Mouse (Mus musculus): ENCODE results near the gene Pick1. TPM values are rescaled to one million over a fixed set of nuclear protein-coding genes. Genes with fewer than 3 reads are reported as not detected.

Gene Pick1
- polyA plus RNA-seq, 1 experiment from 2014 or later, result 21.9 TPM

DNA sequence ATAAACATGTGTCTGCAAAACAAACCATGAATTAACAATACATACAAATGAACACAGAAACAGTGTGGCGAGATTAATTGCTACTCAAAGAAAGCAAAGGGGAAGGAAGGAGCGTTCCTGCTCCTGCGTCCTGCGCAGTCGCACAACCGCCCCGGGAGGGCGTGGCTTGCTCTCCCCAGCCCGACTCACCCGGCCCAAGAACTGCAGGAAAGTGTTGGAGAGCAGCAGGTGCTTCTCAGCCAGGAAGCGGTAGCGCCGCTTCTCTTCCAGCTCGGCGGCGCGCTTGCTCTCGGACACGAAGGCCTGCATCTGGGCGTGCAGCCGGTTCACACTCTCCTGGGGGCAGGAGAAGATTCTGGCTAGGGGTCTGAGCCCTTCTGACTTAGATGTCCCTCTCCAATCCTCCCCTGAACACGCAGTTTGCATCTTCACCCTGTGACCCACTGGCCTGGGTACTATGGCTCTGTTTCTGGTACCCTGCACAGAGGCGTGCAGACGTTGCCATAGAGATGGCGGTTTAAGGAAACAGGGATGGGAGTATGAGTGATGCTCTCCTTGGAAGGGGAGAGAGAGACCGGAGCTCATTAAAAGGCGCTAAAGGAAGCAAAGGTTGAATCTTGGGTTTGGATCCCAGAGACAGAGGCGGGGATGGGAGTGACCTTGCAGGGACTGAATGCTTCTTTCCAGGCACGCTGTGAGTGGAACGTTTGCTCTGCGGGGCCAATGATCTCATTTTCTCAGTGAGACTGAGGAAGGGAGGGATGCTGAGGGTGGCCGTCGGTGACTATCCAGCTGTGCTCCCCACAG lies 41.5 kb downstream of the Pick1 start:
- DNase-seq (ENCODE audit: low spot score), result peak; percentile 92

DNA sequence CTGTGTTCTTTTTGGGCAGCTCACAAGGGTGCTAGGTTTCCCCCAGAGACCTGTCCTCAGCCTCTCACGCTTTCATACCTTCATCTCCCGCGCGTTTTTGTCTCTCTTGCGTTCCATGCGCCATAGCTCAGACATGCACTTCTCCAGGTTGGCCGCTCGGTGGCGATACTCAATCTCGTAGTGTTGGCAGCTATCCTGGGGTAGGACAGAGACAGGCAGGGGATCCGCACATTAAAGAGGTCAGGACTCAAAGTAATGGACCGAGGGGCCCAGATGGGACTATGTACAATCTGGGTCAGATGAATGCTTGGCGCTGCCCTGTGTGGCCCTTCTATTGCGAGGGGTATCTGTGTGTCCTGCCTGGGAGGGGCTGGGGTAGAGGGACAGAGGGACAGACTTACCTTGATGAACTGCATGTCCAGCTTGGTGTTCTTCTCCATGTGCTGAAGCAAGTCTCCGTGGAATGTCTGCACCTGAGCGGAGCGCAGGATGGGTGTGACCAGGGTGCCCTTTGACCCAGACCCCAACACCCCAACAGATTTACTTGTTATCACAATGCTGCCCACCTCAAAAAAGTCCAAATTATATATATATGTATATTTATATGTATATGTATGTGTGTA lies 42.3 kb downstream of the Pick1 start:
- DNase-seq (ENCODE audit: low spot score), result peak; percentile 77

DNA sequence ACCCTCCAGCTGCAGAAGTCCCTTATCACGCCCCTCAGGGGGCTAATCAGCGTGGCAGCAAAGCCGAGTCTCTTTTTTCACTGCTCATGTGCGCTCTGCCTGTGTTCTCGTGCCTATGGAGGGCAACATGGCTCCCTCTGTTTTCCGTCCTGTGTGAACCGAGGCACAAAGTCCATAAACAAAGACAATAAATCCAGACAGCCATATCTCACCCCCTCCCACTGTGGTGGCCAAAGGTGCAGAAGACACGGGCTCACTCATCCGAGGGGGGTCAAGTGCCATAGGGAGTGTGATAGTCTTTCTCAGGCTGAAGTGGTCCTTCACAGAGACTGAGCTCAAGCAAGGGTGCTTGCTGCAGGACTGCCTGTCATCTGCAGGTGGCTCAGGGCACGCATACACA lies 44.0 kb downstream of the Pick1 start:
- no peak for DNase-seq (ENCODE audit: low spot score)

DNA sequence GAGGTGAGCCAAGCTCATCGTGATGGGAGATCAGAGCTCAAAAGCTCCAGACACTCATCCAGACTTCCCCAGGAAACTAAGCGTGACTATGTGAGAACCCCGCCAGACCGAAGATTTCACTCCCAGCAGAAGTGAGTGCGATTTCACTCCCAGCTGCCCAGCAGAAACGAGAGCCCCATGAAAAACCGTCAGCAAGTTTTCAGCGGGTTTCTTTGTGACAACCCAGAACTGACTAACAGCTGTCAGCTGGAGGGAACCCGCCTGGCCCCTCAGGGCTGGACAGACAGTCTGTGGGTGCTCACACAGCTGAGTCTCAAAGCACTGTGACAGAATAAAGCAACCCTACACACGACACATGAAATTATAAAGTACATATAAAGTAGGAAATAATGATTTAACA lies 48.8 kb downstream of the Pick1 start:
- no peak for DNase-seq (ENCODE audit: low spot score)

DNA sequence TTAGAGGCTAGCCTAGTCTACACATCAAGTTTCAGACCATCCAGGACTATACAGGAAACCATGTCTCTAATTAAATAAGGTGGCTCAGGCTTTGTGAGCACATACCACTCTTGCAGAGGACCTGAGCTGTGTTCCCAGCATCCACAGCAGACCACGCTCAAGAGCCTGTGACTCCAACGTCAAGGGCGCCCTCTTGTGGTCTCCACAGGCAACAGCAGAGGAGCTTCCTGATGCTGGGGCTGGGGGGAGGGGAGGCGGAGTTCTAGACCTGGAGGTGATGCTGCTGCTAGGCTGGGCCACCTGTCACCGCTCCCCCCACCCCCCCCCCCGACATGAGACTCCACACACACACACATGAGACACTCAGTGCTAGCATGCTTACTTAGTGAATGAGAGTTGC lies 51.2 kb downstream of the Pick1 start:
- DNase-seq (ENCODE audit: low spot score), result peak; percentile 73

DNA sequence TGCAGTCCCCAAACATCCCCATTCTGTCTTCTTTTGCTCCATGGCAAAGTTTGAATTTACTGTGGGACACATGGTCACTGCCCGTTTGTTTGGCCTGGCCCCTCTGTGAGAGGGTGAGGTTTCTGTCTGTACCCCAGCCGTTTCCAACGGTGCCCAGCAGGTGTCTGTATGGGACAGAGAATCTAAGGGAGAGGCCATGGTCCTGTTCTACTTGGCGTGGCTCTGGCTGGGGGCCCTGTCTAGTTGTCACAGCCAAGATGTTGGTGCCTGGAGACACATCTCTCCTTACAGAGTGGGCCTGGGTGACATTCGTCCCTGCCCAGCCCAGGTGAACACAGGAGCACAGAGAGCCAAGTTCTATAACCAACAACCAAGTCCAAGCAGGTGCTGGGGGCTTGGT lies 51.9 kb downstream of the Pick1 start:
- no peak for DNase-seq (ENCODE audit: low spot score)

DNA sequence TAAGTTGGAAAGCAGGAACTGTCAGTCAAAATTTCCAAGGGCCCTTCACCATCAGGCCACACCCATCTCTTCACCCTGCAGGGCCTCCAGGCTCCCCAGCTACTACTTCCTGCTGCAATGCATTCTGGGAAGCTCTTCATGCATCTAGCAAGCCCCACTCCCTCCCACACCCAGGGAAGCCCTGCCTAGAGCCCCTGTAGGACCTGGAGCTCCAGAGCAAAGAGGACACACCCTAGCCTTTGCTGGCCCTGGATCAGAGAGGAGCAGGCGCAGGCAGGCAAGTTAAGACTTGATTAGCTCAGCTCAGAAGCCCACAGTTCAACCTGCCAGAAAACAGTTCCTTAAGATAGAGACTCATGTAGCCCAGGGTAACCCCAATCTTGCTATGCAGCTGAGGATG lies 52.4 kb downstream of the Pick1 start:
- peak; percentile 91 for DNase-seq (ENCODE audit: low spot score)

DNA sequence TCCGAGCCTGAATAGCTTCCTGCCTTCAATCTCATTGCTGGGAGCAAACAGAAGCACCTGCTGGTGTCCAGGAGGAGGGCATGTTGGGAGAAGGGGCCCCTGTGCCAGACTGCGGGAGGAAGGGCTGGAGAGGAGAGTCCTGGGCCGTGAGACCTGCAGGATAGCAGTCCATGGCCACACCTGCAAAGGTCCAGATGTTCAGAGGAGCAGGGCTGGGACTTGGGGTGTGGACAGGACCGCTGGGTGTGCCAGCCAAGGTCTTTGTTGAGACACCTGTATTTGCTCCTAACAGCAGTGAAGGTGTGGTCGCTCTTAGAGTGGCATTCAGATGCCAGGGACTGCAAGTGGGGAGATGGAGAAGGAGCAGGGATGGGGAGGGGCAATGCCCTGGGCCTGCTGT lies 53.5 kb downstream of the Pick1 start:
- no peak for DNase-seq (ENCODE audit: low spot score)

DNA sequence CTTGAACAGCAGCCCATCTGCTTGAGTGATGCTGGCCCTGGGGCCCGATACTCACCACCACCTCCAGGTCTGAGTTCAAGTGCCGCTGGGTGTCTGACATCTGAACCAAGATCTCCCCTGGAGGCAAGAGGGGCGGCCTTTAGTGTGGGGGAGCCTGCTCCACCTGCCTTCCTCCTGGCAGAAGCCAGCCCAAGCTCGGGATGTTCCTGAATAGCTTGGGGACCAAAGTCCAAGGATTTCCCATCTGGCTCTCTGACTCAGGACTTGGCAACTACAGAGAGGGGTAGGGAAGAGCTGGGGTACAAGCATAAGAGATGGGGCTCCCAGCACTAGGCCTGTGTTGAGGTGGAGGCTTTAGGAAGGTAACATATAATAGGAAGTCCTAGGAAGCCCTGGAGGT lies 54.4 kb downstream of the Pick1 start:
- DNase-seq (ENCODE audit: low spot score), result no peak

DNA sequence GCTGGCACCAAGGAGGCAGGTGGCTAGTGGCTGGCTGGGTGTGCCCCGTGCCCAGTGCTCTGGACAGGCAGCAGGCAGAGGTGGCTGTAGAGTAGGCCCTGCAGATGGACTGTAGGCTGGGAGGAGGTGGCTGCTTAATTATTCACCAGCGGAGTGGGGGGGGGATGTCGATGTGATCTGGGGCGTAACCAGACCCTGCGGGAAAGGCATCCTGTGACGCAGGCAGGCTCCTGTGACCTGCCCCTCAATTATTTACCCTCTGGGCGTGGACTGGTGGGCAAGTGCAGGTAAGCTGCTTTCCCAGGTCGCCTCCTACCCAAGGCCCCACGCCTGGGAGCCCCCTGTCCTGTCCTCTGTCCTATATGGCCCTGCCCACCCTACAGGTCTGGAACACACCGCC lies 56.4 kb downstream of the Pick1 start, which contains the start of gene Baiap2l2:
Gene Baiap2l2 (minus strand): TSS at position 139 of the 400 bp plus-strand sequence.
- DNase-seq (ENCODE audit: low spot score), result no peak

DNA sequence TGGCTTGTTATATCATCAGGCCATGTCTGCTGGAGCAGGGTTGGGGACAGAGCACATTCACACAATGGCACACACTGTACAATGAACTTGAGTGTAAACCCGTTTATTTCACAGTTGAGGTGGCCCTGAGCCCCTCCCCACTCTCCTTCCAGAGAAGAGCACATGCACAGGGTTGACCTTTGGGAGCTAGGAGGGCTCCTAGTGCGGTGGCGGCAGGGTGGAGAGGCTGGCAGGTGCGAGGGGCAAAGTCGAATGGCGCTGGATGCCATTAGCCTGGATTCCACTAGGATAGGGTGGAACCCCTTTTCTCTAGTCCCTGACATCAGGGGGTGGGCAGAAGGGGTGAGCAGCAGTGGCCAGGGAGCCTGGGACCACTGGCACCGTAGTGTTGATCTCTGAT lies 57.2 kb downstream of the Pick1 start:
- DNase-seq (ENCODE audit: low spot score), result no peak

DNA sequence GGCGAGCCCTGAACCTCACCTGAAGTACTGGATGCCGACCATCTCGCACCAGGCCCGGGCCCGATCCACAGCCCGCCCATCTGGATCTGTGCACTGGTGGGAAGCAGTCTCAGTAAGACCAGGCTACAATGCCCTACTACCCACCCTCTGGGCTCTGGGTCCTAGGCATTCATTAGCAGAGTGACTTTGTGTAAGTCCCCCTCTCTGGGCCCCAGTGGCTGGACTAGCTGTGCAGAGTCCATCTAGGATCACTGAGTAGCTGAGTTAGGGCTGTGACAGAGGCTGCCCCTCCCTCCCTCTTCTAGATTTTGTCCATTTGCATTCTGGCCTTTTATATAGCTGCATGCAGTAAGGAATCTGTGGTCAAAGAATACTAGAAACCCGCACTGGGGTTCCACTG lies 58.1 kb downstream of the Pick1 start:
- no peak for DNase-seq (ENCODE audit: low spot score)

DNA sequence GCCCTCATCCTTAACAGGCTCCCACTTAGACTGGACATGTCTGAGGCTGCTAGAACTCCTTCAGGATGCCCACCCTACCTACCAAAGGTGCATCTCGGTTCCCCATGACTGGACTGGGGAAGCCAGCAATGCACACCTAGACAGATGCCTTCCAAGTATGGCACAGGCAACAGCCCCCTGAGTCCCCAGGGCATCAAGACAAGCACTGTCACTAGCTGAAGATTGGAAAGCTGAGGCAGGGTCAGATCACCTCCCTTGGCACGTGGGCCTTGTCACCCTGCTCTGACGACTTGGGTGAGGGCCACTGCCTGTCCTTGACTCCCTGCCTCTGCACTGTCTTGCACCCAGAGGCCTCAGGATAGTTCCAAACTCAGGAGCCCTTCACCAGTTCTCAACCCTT lies 59.4 kb downstream of the Pick1 start:
- DNase-seq (ENCODE audit: low spot score), result no peak

DNA sequence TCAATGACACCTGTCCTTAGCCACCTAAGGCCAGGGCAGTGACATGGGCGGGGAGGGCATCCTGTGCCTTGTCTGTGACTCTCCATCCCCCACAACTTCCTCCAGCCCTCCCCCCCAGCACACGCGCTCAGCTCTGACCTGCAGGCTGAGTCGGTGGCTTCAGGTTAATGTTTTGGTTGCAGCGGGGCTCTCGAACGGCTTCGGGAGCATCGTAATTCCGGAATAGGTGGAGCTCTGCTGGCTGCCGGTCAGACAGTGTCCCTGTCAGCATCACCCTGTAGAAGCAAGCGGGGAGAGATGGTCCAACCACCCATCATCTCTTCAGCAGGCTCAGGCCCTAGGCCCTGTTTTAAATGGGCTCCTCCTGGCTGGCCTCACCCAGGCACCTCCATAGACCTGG lies 60.5 kb downstream of the Pick1 start:
- DNase-seq (ENCODE audit: low spot score), result no peak

DNA sequence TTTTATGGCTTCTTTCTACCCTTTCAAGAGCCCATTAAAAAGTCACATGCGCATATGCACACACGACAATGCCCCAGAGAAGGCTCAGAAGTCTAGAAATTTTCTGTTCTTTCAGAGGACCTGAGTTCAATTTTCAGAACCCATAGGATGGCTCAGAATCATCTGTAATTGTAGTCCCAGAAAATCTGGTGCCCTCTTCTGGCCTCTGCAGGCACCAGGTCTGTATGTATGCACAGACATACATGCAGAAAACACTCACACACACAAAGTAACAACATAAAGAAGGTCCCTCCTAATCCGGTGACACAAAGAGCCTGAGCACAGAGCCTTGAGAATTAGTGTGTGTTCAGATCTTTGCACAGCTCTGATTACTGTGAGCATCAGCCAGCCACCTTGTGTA lies 61.4 kb downstream of the Pick1 start:
- DNase-seq (ENCODE audit: low spot score), result peak; percentile 24

DNA sequence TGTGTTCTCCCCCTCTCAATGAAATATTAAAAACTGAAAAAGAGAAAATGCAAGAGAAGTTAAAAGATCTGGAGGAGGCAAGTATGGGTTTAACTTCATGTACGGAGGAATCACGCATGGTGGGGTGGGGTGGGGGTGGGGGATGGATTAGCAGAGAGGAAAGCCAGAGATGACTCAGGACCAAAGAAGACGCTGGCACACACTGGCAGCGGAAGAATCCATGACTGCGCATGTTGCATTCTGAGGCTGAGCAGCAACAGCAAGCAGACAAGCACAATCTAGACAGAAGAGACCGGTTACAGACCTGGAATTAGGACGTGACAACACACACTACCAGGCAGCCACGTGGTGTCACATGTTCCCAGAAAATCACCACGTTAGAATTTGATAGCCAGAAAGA lies 63.8 kb downstream of the Pick1 start:
- DNase-seq (ENCODE audit: low spot score), result no peak

DNA sequence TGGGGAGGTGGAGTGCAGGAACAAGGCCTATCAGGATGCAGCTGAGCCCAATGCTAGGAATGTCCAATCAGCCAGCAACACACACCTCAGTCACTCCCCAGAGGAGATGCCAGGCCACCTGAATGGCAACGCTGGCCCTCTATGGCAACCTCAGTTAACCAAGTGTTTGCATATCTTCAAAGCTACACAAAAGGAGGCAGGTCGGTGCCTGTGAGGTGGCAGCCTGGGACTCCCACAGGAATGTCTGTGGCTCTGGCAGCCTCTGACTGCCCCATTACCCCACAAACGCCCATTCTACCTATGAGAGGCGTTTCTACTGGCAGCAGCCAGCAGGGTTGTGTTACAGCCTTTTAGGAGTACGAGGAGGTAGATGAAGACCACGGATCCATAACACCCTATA lies 69.6 kb downstream of the Pick1 start:
- no peak for DNase-seq (ENCODE audit: low spot score)

Other genes with a start within 250 kb of the Pick1 start
- 303 and 311 TPM in 2 replicates for gene H1f0, start 200.7 kb upstream of the Pick1 start, polyA plus RNA-seq (2015; fragmentation: Nextera tagmentation; extraction: Ambion mirVana)
- 0.14 and 0.21 TPM in 2 replicates for gene Galr3, start 187.3 kb upstream of the Pick1 start, polyA plus RNA-seq (2015; fragmentation: Nextera tagmentation; extraction: Ambion mirVana)
- gene Ankrd54, start 166.3 kb upstream of the Pick1 start, polyA plus RNA-seq (2015; fragmentation: Nextera tagmentation; extraction: Ambion mirVana), result 60.0 and 62.6 TPM in 2 replicates
- gene Eif3l, start 154.0 kb upstream of the Pick1 start, polyA plus RNA-seq (2015; fragmentation: Nextera tagmentation; extraction: Ambion mirVana), result 200 and 212 TPM in 2 replicates
- gene Micall1, start 120.3 kb upstream of the Pick1 start, polyA plus RNA-seq (2015; fragmentation: Nextera tagmentation; extraction: Ambion mirVana), result 3.3 and 4.6 TPM in 2 replicates
- gene Polr2f, start 88.2 kb upstream of the Pick1 start, polyA plus RNA-seq (2015; fragmentation: Nextera tagmentation; extraction: Ambion mirVana), result 284 and 300 TPM in 2 replicates
- 2.4 and 4.0 TPM in 2 replicates for gene 1700088E04Rik, start 87.9 kb upstream of the Pick1 start, polyA plus RNA-seq (2015; fragmentation: Nextera tagmentation; extraction: Ambion mirVana)
- 0.08 and 0.26 TPM in 2 replicates for gene Sox10, start 63.9 kb upstream of the Pick1 start, polyA plus RNA-seq (2015; fragmentation: Nextera tagmentation; extraction: Ambion mirVana)
- gene Gm49486, start 218 bp downstream of the Pick1 start, polyA plus RNA-seq (2015; fragmentation: Nextera tagmentation; extraction: Ambion mirVana), result 0.07 and 0.35 TPM in 2 replicates
- not detected in 2 replicates for gene Slc16a8, start 25.6 kb downstream of the Pick1 start, polyA plus RNA-seq (2015; fragmentation: Nextera tagmentation; extraction: Ambion mirVana)
- 0.81 and 0.90 TPM in 2 replicates for gene Baiap2l2, start 56.4 kb downstream of the Pick1 start, polyA plus RNA-seq (2015; fragmentation: Nextera tagmentation; extraction: Ambion mirVana)
- gene Pla2g6, start 99.2 kb downstream of the Pick1 start, polyA plus RNA-seq (2015; fragmentation: Nextera tagmentation; extraction: Ambion mirVana), result 12.8 and 15.2 TPM in 2 replicates
- 7.2 and 8.7 TPM in 2 replicates for gene Maff, start 117.4 kb downstream of the Pick1 start, polyA plus RNA-seq (2015; fragmentation: Nextera tagmentation; extraction: Ambion mirVana)
- gene Tmem184b, start 174.4 kb downstream of the Pick1 start, polyA plus RNA-seq (2015; fragmentation: Nextera tagmentation; extraction: Ambion mirVana), result 30.0 and 37.4 TPM in 2 replicates
- gene Csnk1e, start 226.4 kb downstream of the Pick1 start, polyA plus RNA-seq (2015; fragmentation: Nextera tagmentation; extraction: Ambion mirVana), result 52.2 and 70.8 TPM in 2 replicates